In the genomic region with DNA sequence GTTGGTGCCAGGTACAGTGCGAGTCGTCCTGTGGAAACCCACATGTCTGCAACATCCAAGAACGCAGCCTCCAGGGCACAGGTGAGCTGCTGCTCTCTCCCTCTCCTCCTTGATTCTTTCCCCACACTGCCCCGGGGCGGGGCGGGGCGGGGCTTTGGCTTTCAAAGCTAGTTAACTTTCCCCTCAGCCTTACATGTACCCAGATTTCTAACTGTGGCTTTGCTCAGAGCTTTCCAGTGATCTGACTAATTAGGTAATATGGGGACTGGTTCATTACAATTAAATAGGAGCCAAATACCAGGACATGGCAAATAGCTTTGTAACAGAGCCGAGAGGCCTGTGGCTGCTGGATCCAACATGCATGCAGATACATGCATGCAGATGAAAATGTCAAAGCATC, we compare ENCODE assay signal across 20 mouse cellular contexts. TPM values are rescaled to one million over a fixed set of nuclear protein-coding genes. Genes with fewer than 3 reads are reported as not detected.
DNase-seq lines count a peak whose midpoint lies in the region; TF ChIP-seq lines count a peak whose summit lies in the region.
"Had no signal": no experiment of that assay in that cellular context is flagged by ENCODE, and none has a peak within 500 bp of the region (broad histone marks: within the 10 kb centered on the region; RNA-seq: fewer than 3 reads in every experiment).

No protein-coding gene starts in this region.

- no peak for TF ChIP-seq CTCF in gastrocnemius, adult 2 months (IDR thresholded peaks at IDR 0.05)
- TF ChIP-seq CTCF in E14TG2a.4 (conservative IDR thresholded peaks at IDR 0.05; ENCODE audit: low read length): no peak

- H3K27ac ChIP-seq in gastrocnemius, adult 2 months: no peak overlapping the region
- H3K27ac ChIP-seq: embryonic facial prominence, embryonic 10.5 days; embryonic facial prominence, embryonic 12.5 days; forebrain, embryonic 10.5 days; forebrain, embryonic 12.5 days had no signal

- H3K4me3 ChIP-seq in gastrocnemius, adult 2 months: no peak overlapping the region
- 0 out of 2 replicates have a peak overlapping the region, but pooled peaks have one; percentile 35 for H3K4me3 ChIP-seq in E14TG2a.4 (replicated peaks; ENCODE audit: low read length)
- H3K4me3 ChIP-seq: embryonic facial prominence, embryonic 10.5 days; embryonic facial prominence, embryonic 12.5 days; forebrain, embryonic 10.5 days; forebrain, embryonic 12.5 days had no signal

- no peaks in the 10 kb centered on the region for H3K27me3 ChIP-seq in E14TG2a.4 (ENCODE audit: insufficient read depth, low read length)
- H3K27me3 ChIP-seq: CH12.LX; embryonic facial prominence, embryonic 12.5 days; forebrain, embryonic 12.5 days had no signal

- peak; percentile 15 for DNase-seq in gastrocnemius, adult 2 months
- no peak for DNase-seq in gastrocnemius, postnatal 10 days
- DNase-seq in gonadal fat pad, adult 2 months (ENCODE audit: low read depth): peak; percentile 89
- no peak for DNase-seq in adrenal gland, postnatal 14 days
- DNase-seq in frontal cortex, postnatal 25 days (ENCODE audit: low spot score in 2 of 2): no peak
- DNase-seq: adrenal gland, adult 2 months; adrenal gland, postnatal 10 days; adrenal gland, postnatal 36 days; B cell, adult 2 months; cerebellum, adult 11-12 months; cerebellum, adult 2 months; cerebellum, adult 9-10 months; cerebellum, postnatal 10 days; cerebellum, postnatal 25 days had no signal

- H3K9me3 ChIP-seq in E14TG2a.4 (ENCODE audit: low read length): 0 out of 2 replicates have a peak, but pooled peaks cover 3% of the 10 kb centered on the region
- H3K9me3 ChIP-seq: embryonic facial prominence, embryonic 10.5 days; embryonic facial prominence, embryonic 12.5 days; forebrain, embryonic 10.5 days; forebrain, embryonic 12.5 days had no signal

- no peaks in the 10 kb centered on the region for H3K36me3 ChIP-seq in E14TG2a.4 (ENCODE audit: insufficient read depth, low read length)

- H3K4me1 ChIP-seq in E14TG2a.4 (replicated peaks; ENCODE audit: low read depth, low read length): peaks cover 38% of the 10 kb centered on the region
- H3K4me1 ChIP-seq: forebrain, embryonic 12.5 days had no signal

- intact Hi-C loops in gastrocnemius, adult 2 months (cut with DNase I): no loop called here

RNA-seq across cellular contexts. Expression of a gene that starts 12.0 kb away (rescaled TPM):
- 1 to 10 TPM; 7.3 to 7.4 TPM for total RNA-seq in gastrocnemius, adult 2 months (2021)
- total RNA-seq in gastrocnemius, postnatal 10 days (2021): 10 to 100 TPM in 1 of 2 experiments, 1 to 10 TPM in 1; 8.0 to 10.8 TPM
- polyA plus RNA-seq in gonadal fat pad, adult 2 months (2012; rRNA removed): 49.0 and 55.2 TPM in 2 replicates
- 17.9 and 20.6 TPM in 2 replicates for total RNA-seq in adrenal gland, postnatal 14 days (2021)

RNA-seq across cellular contexts. Expression of a gene that starts 19.4 kb away (rescaled TPM):
- 100 to 1,000 TPM; 102 to 108 TPM for total RNA-seq in gastrocnemius, adult 2 months (2021)
- 10 to 100 TPM; 28.8 to 39.5 TPM for total RNA-seq in gastrocnemius, postnatal 10 days (2021)
- 31.3 and 34.3 TPM in 2 replicates for polyA plus RNA-seq in gonadal fat pad, adult 2 months (2012; rRNA removed)
- 39.2 and 48.2 TPM in 2 replicates for total RNA-seq in adrenal gland, postnatal 14 days (2021)

RNA-seq across cellular contexts. Expression of a gene that starts 26.0 kb away (rescaled TPM):
- 1 to 10 TPM; 2.3 to 3.7 TPM for total RNA-seq in gastrocnemius, adult 2 months (2021)
- 1 to 10 TPM; 2.9 to 3.5 TPM for total RNA-seq in gastrocnemius, postnatal 10 days (2021)
- polyA plus RNA-seq in gonadal fat pad, adult 2 months (2012; rRNA removed): 5.7 and 6.5 TPM in 2 replicates
- total RNA-seq in adrenal gland, postnatal 14 days (2021): 5.2 and 5.8 TPM in 2 replicates

RNA-seq across cellular contexts. Expression of a gene that starts 37.7 kb away (rescaled TPM):
- 10 to 100 TPM; 72.3 to 86.8 TPM for total RNA-seq in gastrocnemius, adult 2 months (2021)
- total RNA-seq in gastrocnemius, postnatal 10 days (2021): 10 to 100 TPM; 59.0 to 61.2 TPM
- polyA plus RNA-seq in gonadal fat pad, adult 2 months (2012; rRNA removed): 37.9 and 63.5 TPM in 2 replicates
- 77.6 and 79.9 TPM in 2 replicates for total RNA-seq in adrenal gland, postnatal 14 days (2021)

Comparison
In these comparisons a context has a peak if more than half of its experiments do, and no peak if none do; other contexts are left out.
1. DNase-seq: peak in gastrocnemius, adult 2 months (single experiment) and gonadal fat pad, adult 2 months (single experiment); none in gastrocnemius, postnatal 10 days (single experiment), adrenal gland, postnatal 14 days (single experiment) and frontal cortex, postnatal 25 days (0 of 2).